Mouse (Mus musculus) neural tube, embryonic 14.5 days (tissue): Measurements from ENCODE around the gene Ctf1. TPM values are rescaled to one million over a fixed set of nuclear protein-coding genes. Genes with fewer than 3 reads are reported as not detected.
"Not testable (repeated sequence)": the region's sequence is repeated elsewhere in the genome, so short reads cannot be mapped to it uniquely, and the experiment has no call there.

Source experiments
- ATAC-seq: fragments of 200-750 bp; cut with Nextera tagmentation; 2 replicates; pipeline ENCODE4 v1.8.0; 2017; ENCODE audit warnings: low read depth, mild to moderate bottlenecking, moderate TSS enrichment, moderate library complexity
- H3K27ac ChIP-seq: fragments of 300-500 bp; sonication (generic); 2 replicates; pipeline ENCODE4 v1.5.1; 2014; ENCODE audit warnings: low read depth, mild to moderate bottlenecking, control low read depth, low read length, moderate library complexity, mixed read lengths
- H3K27me3 ChIP-seq: fragments of 300-500 bp; sonication (generic); 2 replicates; pipeline ENCODE4 v1.6.1; 2014; ENCODE audit warnings: low read length; ENCODE audit not compliant: control insufficient read depth, insufficient read depth
- H3K36me3 ChIP-seq: fragments of 300-500 bp; sonication (generic); 2 replicates; pipeline ENCODE4 v1.6.1; 2014; ENCODE audit warnings: low read length, mixed read lengths; ENCODE audit not compliant: control insufficient read depth, insufficient read depth
- H3K4me1 ChIP-seq: fragments of 300-500 bp; sonication (generic); 2 replicates; pipeline ENCODE4 v1.6.1; 2014; ENCODE audit warnings: low read length; ENCODE audit not compliant: control insufficient read depth, insufficient read depth
- H3K4me2 ChIP-seq: fragments of 300-500 bp; sonication (generic); 2 replicates; pipeline ENCODE4 v1.6.1; 2014; ENCODE audit warnings: mild to moderate bottlenecking, low read depth, low read length, control low read depth
- H3K4me3 ChIP-seq: fragments of 300-500 bp; sonication (generic); 2 replicates; pipeline ENCODE4 v1.5.1; 2014; ENCODE audit warnings: low read depth, low read length, control low read depth, mixed read lengths
- H3K9ac ChIP-seq: fragments of 300-500 bp; sonication (generic); replicated peaks from 2 replicates; pipeline ENCODE4 v1.6.1; 2014; ENCODE audit warnings: low read depth, mild to moderate bottlenecking, control low read depth, low read length, mixed read lengths
- H3K9me3 ChIP-seq: fragments of 300-500 bp; sonication (generic); 2 replicates; pipeline ENCODE4 v1.6.1; 2016; ENCODE audit warnings: low read length; ENCODE audit not compliant: control insufficient read depth
- WGBS: fragments of 180-500 bp; shearing (Covaris S2); extraction: QIAGEN DNeasy Blood & Tissue Kit; methylation state at CpG from one replicate; pipeline ENCODE4 v1.1.7; 2014; 5-methylcytosine and 5-hydroxymethylcytosine counted together
- polyA plus RNA-seq: library from polyadenylated mRNA; unstranded; fragments of >200 nt; fragmentation: Nextera tagmentation; extraction: Ambion mirVana; gene quantifications from 2 replicates; pipeline ENCODE4 v1.2.1, GENCODE M21; 2014

Ctf1 gene
- polyA plus RNA-seq, 1 experiment from 2014 or later, result 2.7 TPM

DNA sequence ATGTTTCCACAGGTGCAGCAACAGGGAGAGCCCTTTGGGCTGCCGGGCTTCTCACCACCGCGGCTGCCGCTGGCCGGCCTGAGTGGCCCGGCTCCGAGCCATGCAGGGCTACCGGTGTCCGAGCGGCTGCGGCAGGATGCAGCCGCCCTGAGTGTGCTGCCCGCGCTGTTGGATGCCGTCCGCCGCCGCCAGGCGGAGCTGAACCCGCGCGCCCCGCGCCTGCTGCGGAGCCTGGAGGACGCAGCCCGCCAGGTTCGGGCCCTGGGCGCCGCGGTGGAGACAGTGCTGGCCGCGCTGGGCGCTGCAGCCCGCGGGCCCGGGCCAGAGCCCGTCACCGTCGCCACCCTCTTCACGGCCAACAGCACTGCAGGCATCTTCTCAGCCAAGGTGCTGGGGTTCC lies 4.5 kb downstream of the Ctf1 start:
- Histone ChIP-seq H3K9ac (peak overlapping the region; percentile 53; the same call in 1 of the 2 replicates), H3K4me1 (peaks cover 6% of the 10 kb centered on the region; the same call in 1 of the 2 replicates), H3K27me3 (no peaks in the 10 kb centered on the region), H3K4me2 (peak overlapping the region; percentile 55), H3K9me3 (no peaks in the 10 kb centered on the region), H3K36me3 (no peaks in the 10 kb centered on the region), H3K27ac (no peak overlapping the region), H3K4me3 (peak overlapping the region; percentile 30)
- peak; percentile 41 for ATAC-seq
- WGBS, result 2% methylated on average over 31 of the region's 41 CpGs

DNA sequence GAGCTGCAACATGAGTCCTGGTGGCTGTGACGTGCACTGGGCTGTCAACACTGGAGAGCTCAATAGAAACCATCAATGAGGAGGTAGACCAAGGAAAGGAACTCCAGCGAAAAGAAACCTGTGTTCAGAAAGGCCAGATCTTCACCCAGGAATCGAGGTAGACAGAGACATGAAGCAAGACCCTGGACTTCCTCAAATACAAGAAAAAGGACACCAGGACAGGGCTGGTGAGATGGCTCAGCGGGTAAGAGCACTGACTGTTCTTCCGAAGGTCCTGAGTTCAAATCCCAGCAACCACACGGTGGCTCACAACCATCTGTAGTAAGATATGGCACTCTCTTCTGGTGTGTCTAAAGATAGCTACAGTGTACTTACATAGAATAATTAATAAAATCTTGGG lies 5.8 kb downstream of the Ctf1 start:
- no peak for ATAC-seq

DNA sequence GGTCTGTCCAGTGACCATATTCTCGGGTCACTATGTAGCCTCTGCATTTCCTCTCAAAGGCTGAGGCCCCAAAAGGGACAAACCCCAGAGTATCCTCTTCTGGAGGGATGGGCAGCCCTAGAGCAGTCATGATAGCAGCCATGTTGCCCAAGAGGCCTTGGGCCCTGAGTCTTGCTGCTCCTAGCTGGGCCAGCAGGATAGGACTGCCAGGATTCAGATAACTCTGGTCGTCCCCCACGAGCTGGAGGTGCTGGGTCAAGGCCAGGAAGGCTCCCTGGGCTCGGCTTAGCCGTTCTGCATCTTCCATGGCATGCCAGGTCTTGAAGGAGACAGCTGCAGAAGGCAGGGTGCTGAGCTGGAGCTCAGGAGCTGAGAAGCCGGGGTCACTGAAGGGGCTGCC lies 6.7 kb downstream of the Ctf1 start:
- Histone ChIP-seq H3K4me3 (no peak overlapping the region), H3K9ac (no peak overlapping the region), H3K4me1 (peaks cover 4% of the 10 kb centered on the region; the same call in 1 of the 2 replicates), H3K9me3 (no peaks in the 10 kb centered on the region), H3K4me2 (no peak overlapping the region), H3K27ac (no peak overlapping the region), H3K27me3 (no peaks in the 10 kb centered on the region), H3K36me3 (no peaks in the 10 kb centered on the region)
- no peak for ATAC-seq
- WGBS, result 88% methylated on average over 6 of the region's 6 CpGs

More for the DNA sequence above, 5.8 kb downstream of the Ctf1 start:
- no peak overlapping the region for H3K4me2 ChIP-seq
- H3K4me3 ChIP-seq, result no peak overlapping the region
- 92% methylated on average over 6 of the region's 6 CpGs for WGBS
- no peak overlapping the region for H3K27ac ChIP-seq
- H3K9me3 ChIP-seq, result no peaks in the 10 kb centered on the region
- no peaks in the 10 kb centered on the region for H3K27me3 ChIP-seq
- no peaks in the 10 kb centered on the region for H3K36me3 ChIP-seq
- H3K9ac ChIP-seq, result no peak overlapping the region
- peaks cover 4% of the 10 kb centered on the region; the same call in 1 of the 2 replicates for H3K4me1 ChIP-seq

GRCm38 (mm10) chr7:127725490-127725889 lies 13.0 kb downstream of the Ctf1 start:
- H3K4me1 ChIP-seq, result no peaks in the 10 kb centered on the region
- ATAC-seq, result no peak
- H3K27ac ChIP-seq, result no peak overlapping the region
- H3K9ac ChIP-seq, result no peak overlapping the region
- no peaks in the 10 kb centered on the region for H3K9me3 ChIP-seq
- H3K4me3 ChIP-seq, result no peak overlapping the region
- H3K36me3 ChIP-seq, result no peaks in the 10 kb centered on the region
- no peaks in the 10 kb centered on the region for H3K27me3 ChIP-seq
- 31% methylated on average over 2 of the region's 2 CpGs for WGBS
- H3K4me2 ChIP-seq, result no peak overlapping the region

GRCm38 (mm10) chr7:127725924-127726323 lies 13.4 kb downstream of the Ctf1 start:
- Histone ChIP-seq H3K27ac (no peak overlapping the region), H3K4me1 (no peaks in the 10 kb centered on the region), H3K36me3 (no peaks in the 10 kb centered on the region), H3K9ac (no peak overlapping the region), H3K27me3 (no peaks in the 10 kb centered on the region), H3K4me2 (no peak overlapping the region), H3K9me3 (no peaks in the 10 kb centered on the region), H3K4me3 (no peak overlapping the region)
- no peak for ATAC-seq
- WGBS, result 60% methylated on average over 6 of the region's 6 CpGs

DNA sequence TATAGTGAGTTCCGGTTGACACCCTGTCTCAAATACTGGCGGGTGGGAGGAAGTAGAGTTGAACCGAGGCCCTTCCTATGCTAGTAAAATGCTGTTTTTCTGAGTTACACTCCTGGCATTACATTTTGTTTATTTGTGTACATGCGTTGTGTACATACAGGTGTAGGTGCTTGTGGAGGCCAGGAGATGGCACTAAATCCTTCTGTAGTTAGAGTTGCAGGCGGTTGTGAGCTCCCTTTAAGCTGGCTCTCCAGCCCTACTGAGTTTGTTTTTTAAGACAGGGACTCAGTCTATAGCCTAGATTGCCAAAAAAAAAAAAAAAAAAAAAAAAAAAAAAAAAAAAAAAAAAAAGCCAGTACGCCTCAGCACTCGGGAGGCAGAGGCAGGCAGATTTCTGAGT lies 15.4 kb downstream of the Ctf1 start:
- no peaks in the 10 kb centered on the region for H3K9me3 ChIP-seq

DNA sequence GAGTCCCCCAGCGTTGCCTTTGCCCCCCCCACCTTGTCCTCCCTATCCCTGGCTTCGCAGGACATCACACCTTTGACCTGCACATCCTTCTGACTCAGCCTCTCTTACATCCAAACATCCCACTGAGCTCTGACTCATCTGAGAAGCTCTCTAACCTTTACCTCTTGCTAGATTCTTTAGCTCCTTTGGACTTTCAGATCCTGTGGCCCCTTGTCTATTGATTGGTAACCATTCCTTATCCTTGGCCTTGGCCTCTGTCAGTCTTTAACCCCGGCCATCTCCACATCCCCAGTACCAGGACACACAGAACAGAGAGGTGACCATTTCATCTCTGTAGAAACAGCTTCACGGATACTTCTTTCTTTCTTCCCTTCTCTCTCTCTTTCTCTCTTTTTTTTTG lies 17.6 kb downstream of the Ctf1 start:
- H3K4me2 ChIP-seq, result no peak overlapping the region
- H3K27me3 ChIP-seq, result no peaks in the 10 kb centered on the region
- no peak for ATAC-seq
- no peak overlapping the region for H3K4me3 ChIP-seq
- H3K36me3 ChIP-seq, result no peaks in the 10 kb centered on the region
- no peaks in the 10 kb centered on the region for H3K4me1 ChIP-seq
- no peak overlapping the region for H3K27ac ChIP-seq
- no peak overlapping the region for H3K9ac ChIP-seq
- 74% methylated on average over 4 of the region's 4 CpGs for WGBS
- H3K9me3 ChIP-seq, result no peaks in the 10 kb centered on the region

More for the DNA sequence above, 15.4 kb downstream of the Ctf1 start:
- no peak overlapping the region for H3K4me2 ChIP-seq
- 90% methylated on average over 7 of the region's 7 CpGs for WGBS
- no peak for ATAC-seq
- no peaks in the 10 kb centered on the region for H3K27me3 ChIP-seq
- no peak overlapping the region for H3K9ac ChIP-seq
- H3K4me3 ChIP-seq, result no peak overlapping the region
- no peaks in the 10 kb centered on the region for H3K36me3 ChIP-seq
- H3K4me1 ChIP-seq, result no peaks in the 10 kb centered on the region
- H3K27ac ChIP-seq, result no peak overlapping the region

GRCm38 (mm10) chr7:127732066-127732465 lies 19.5 kb downstream of the Ctf1 start, which contains the start of gene Ctf2:
TSS of gene Ctf2 (minus strand) at chr7:127732166.
- not testable (repeated sequence) for H3K9ac ChIP-seq, H3K27ac ChIP-seq, ATAC-seq, H3K4me2 ChIP-seq, H3K27me3 ChIP-seq, H3K9me3 ChIP-seq, H3K4me1 ChIP-seq, H3K4me3 ChIP-seq, H3K36me3 ChIP-seq
- no CpG with 5 or more reads among the region's 5 CpGs for WGBS

GRCm38 (mm10) chr7:127744366-127745045 lies 32.0 kb downstream of the Ctf1 start, which contains the start of gene Fbxl19:
TSS of gene Fbxl19 (plus strand) at chr7:127744543.
- ATAC-seq, result no peak
- WGBS, result 2% methylated on average over 26 of the region's 26 CpGs
- Histone ChIP-seq H3K4me2 (peak within 1 kb of the TSS; percentile 71), H3K27me3 (no peaks in the 10 kb centered on the region), H3K27ac (peak within 1 kb of the TSS; percentile 89), H3K9ac (peak within 1 kb of the TSS; percentile 86; the same call in 1 of the 2 replicates), H3K9me3 (no peaks in the 10 kb centered on the region), H3K4me1 (peaks cover 10% of the 10 kb centered on the region), H3K4me3 (peak within 1 kb of the TSS; percentile 70), H3K36me3 (peaks cover 7% of the 10 kb centered on the region; the same call in 1 of the 2 replicates)
